Mouse (Mus musculus): Measurements from ENCODE around the gene Dscam.

DNA sequence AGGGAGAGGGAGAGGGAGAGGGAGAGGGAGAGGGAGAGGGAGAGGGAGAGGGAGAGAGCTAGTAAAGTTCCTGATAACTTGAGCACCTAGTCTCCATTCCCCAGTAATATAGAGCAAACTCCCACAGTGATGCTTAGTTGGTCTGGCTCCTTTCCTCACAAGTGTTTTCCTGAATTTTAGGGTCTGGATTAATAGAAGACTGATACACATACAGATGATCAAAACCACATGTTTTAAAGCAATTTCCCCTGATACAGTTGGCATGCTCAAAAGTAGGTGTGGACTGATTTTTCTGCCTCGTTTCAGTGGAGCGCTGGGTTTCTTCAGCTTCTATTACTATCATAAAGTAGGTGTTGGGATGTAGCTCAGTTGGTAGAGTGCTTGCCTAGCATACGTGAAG, 519.1 kb downstream of the Dscam start:
- TF ChIP-seq POLR2A (IDR thresholded peaks at IDR 0.05; ENCODE audit: insufficient read length, low read depth) (no peak), MYOD1 (IDR thresholded peaks at IDR 0.05; ENCODE audit: control insufficient read depth in 1 of 3, insufficient read length in 2 of 3, low read depth in 2 of 3) (no peak), E2F4 (IDR thresholded peaks at IDR 0.05; ENCODE audit: insufficient read depth) (no peak), POLR2AphosphoS2 (IDR thresholded peaks at IDR 0.05; ENCODE audit: insufficient read length, low read depth) (no peak), USF1 (IDR thresholded peaks at IDR 0.05; ENCODE audit: low read depth) (no peak), CEBPB (IDR thresholded peaks at IDR 0.05; ENCODE audit: insufficient read depth, poor library complexity, severe bottlenecking) (no peak)

Measured in myocyte (in vitro differentiated cells).